Mouse (Mus musculus) bone marrow macrophage, adult 2 months (primary cell): ENCODE data around the gene Sh3d21. TPM values are rescaled to one million over a fixed set of nuclear protein-coding genes. Genes with fewer than 3 reads are reported as not detected.

Source experiments
- H3K27ac ChIP-seq: 2 replicates; pipeline ENCODE4 v1.5.1; 2012; ENCODE audit warnings: low read depth, low read length; ENCODE audit not compliant: insufficient read depth
- H3K4me1 ChIP-seq: 2 replicates; pipeline ENCODE4 v1.6.1; 2012; ENCODE audit warnings: low read length; ENCODE audit not compliant: control insufficient read depth, insufficient read depth
- H3K4me3 ChIP-seq: 2 replicates; pipeline ENCODE4 v1.5.1; 2012; ENCODE audit warnings: mild to moderate bottlenecking, low read length, moderate library complexity; ENCODE audit not compliant: insufficient read depth
- CTCF ChIP-seq: IDR thresholded peaks from 2 replicates; pipeline ENCODE4 v1.5.1; 2012; ENCODE audit warnings: low read depth, mild to moderate bottlenecking, low read length, moderate library complexity
- POLR2A ChIP-seq: IDR thresholded peaks from 2 replicates; pipeline ENCODE4 v1.6.1; 2012; ENCODE audit warnings: mild to moderate bottlenecking, low read depth, low read length, borderline replicate concordance
- polyA plus RNA-seq: library from polyadenylated mRNA; stranded (reverse); fragments of >200 nt; gene quantifications from 2 replicates; pipeline ENCODE4 v1.2.4, GENCODE M21; 2012; ENCODE audit not compliant: missing spikeins, insufficient read depth, insufficient read length

The Sh3d21 gene
- polyA plus RNA-seq, 1 experiment = 2.0 TPM

GRCm38 (mm10) chr4:126155869-126156268, 7.4 kb downstream of the Sh3d21 start:
- Histone ChIP-seq H3K4me3 (no peak overlapping the region), H3K27ac (no peak overlapping the region), H3K4me1 (peaks cover 18% of the 10 kb centered on the region)
- TF ChIP-seq POLR2A (no peak), CTCF (no peak)

- Histone ChIP-seq H3K4me1 (peaks cover 18% of the 10 kb centered on the region), H3K27ac (peak overlapping the region; percentile 22), H3K4me3 (no peak overlapping the region)
- TF ChIP-seq POLR2A (no peak), CTCF (no peak)
Measured at GRCm38 (mm10) chr4:126155183-126155582, 8.1 kb downstream of the Sh3d21 start.

GRCm38 (mm10) chr4:126152864-126153263, 10.4 kb downstream of the Sh3d21 start:
- peaks cover 23% of the 10 kb centered on the region for H3K4me1 ChIP-seq
- TF ChIP-seq CTCF = no peak
- TF ChIP-seq POLR2A = no peak
- H3K4me3 ChIP-seq = no peak overlapping the region
- H3K27ac ChIP-seq = no peak overlapping the region

GRCm38 (mm10) chr4:126151701-126152440, 11.4 kb downstream of the Sh3d21 start:
- H3K4me3 ChIP-seq = no peak overlapping the region
- no peak for TF ChIP-seq POLR2A
- TF ChIP-seq CTCF = no peak
- H3K27ac ChIP-seq = no peak overlapping the region
- H3K4me1 ChIP-seq = peaks cover 23% of the 10 kb centered on the region

GRCm38 (mm10) chr4:126150949-126151320, 12.4 kb downstream of the Sh3d21 start:
- no peak for TF ChIP-seq CTCF
- no peak for TF ChIP-seq POLR2A
- no peak overlapping the region for H3K4me3 ChIP-seq
- H3K4me1 ChIP-seq = peaks cover 17% of the 10 kb centered on the region
- no peak overlapping the region for H3K27ac ChIP-seq

GRCm38 (mm10) chr4:126150297-126150948, 12.9 kb downstream of the Sh3d21 start:
- TF ChIP-seq POLR2A = no peak
- TF ChIP-seq CTCF = no peak
- Histone ChIP-seq H3K27ac (no peak overlapping the region), H3K4me3 (no peak overlapping the region), H3K4me1 (peaks cover 12% of the 10 kb centered on the region)

- H3K4me1 ChIP-seq = peaks cover 5% of the 10 kb centered on the region
- TF ChIP-seq POLR2A = no peak
- H3K4me3 ChIP-seq = no peak overlapping the region
- H3K27ac ChIP-seq = no peak overlapping the region
Measured at GRCm38 (mm10) chr4:126149798-126150197, 13.5 kb downstream of the Sh3d21 start.

- Histone ChIP-seq H3K27ac (no peak overlapping the region), H3K4me1 (peaks cover 4% of the 10 kb centered on the region; the same call in 1 of the 2 replicates), H3K4me3 (peak overlapping the region; percentile 62)
- TF ChIP-seq POLR2A = no peak
- no peak for TF ChIP-seq CTCF
Measured at GRCm38 (mm10) chr4:126149041-126149676, 14.1 kb downstream of the Sh3d21 start.

GRCm38 (mm10) chr4:126148161-126148961, 14.9 kb downstream of the Sh3d21 start:
- Histone ChIP-seq H3K4me1 (peaks cover 4% of the 10 kb centered on the region; the same call in 1 of the 2 replicates), H3K27ac (no peak overlapping the region), H3K4me3 (peak overlapping the region; percentile 62)
- no peak for TF ChIP-seq CTCF
- no peak for TF ChIP-seq POLR2A
